Comparison of ENCODE assay signal across 8 mouse cellular contexts in genomic region chr15:12549919-12550305, GRCm38 (mm10).
DNase-seq lines count a peak whose midpoint lies in the region; ATAC-seq and TF ChIP-seq lines count a peak whose summit lies in the region.

No protein-coding gene starts in this region.

- no peak for TF ChIP-seq POLR2A in testis, adult 2 months (IDR thresholded peaks at IDR 0.05; ENCODE audit: control insufficient read depth, low read depth, low read length)

- peak overlapping the region; percentile 75 for H3K27ac ChIP-seq in embryonic facial prominence, embryonic 15.5 days (replicated peaks)
- H3K27ac ChIP-seq in heart, embryonic 15.5 days, result peak overlapping the region; percentile 56
- H3K27ac ChIP-seq in testis, adult 2 months (ENCODE audit: control insufficient read depth, insufficient read depth, low read depth, low read length), result peak overlapping the region; percentile 14; the same call in 1 of the 2 replicates

- intact Hi-C loops in left cerebral cortex, postnatal 25 days (cut with DNase I), result no loop called here

- no peaks in the 10 kb centered on the region for H3K9me3 ChIP-seq in embryonic facial prominence, embryonic 15.5 days (replicated peaks)
- H3K9me3 ChIP-seq in heart, embryonic 15.5 days (replicated peaks), result no peaks in the 10 kb centered on the region

- H3K36me3 ChIP-seq in embryonic facial prominence, embryonic 15.5 days, result no peaks in the 10 kb centered on the region
- no peaks in the 10 kb centered on the region for H3K36me3 ChIP-seq in heart, embryonic 15.5 days
- no peaks in the 10 kb centered on the region for H3K36me3 ChIP-seq in testis, adult 2 months (ENCODE audit: control insufficient read depth, insufficient read depth, low read length)

- no peak for TF ChIP-seq CTCF in testis, adult 2 months (IDR thresholded peaks at IDR 0.05; ENCODE audit: control insufficient read depth, insufficient read depth, insufficient replicate concordance, low read depth, low read length)

- H3K4me1 ChIP-seq in embryonic facial prominence, embryonic 15.5 days, result peaks cover 27% of the 10 kb centered on the region
- H3K4me1 ChIP-seq in heart, embryonic 15.5 days (replicated peaks), result peaks cover 38% of the 10 kb centered on the region
- H3K4me1 ChIP-seq in testis, adult 2 months (ENCODE audit: control insufficient read depth, insufficient read depth, low read length), result peaks cover 8% of the 10 kb centered on the region

- peak overlapping the region; percentile 55 for H3K4me3 ChIP-seq in embryonic facial prominence, embryonic 15.5 days (replicated peaks)
- H3K4me3 ChIP-seq in heart, embryonic 15.5 days, result peak overlapping the region; percentile 58
- H3K4me3 ChIP-seq in testis, adult 2 months (ENCODE audit: control insufficient read depth, low read depth, low read length), result peak overlapping the region; percentile 75

- DNase-seq in cerebellum, postnatal 10 days, result peak; percentile 8 to 25
- DNase-seq in cerebellum, adult 11 months, result no peak
- DNase-seq in kidney, postnatal 10 days, result peak; percentile 83
- DNase-seq in lung, postnatal 36 days, result peak; percentile 88
- no peak for DNase-seq in left cerebral cortex, postnatal 25 days (ENCODE audit: low spot score in 2 of 2)

- 2% methylated on average over 13 of the region's 13 CpGs for WGBS in embryonic facial prominence, embryonic 15.5 days
- under 1% methylated on average over 13 of the region's 13 CpGs for WGBS in heart, embryonic 15.5 days

- peak overlapping the region; percentile 45; the same call in 1 of the 2 replicates for H3K9ac ChIP-seq in embryonic facial prominence, embryonic 15.5 days
- peak overlapping the region; percentile 62 for H3K9ac ChIP-seq in heart, embryonic 15.5 days

- ATAC-seq in embryonic facial prominence, embryonic 15.5 days (ENCODE audit: insufficient number of reproducible peaks, low FRiP score, low TSS enrichment, low read depth), result peak; percentile 62; the same call in 1 of the 2 replicates
- ATAC-seq in heart, embryonic 15.5 days (replicated peaks; ENCODE audit: insufficient number of reproducible peaks, insufficient read depth, low FRiP score, low read depth), result peak; percentile 61

- H3K4me2 ChIP-seq in embryonic facial prominence, embryonic 15.5 days (replicated peaks), result peak overlapping the region; percentile 95
- H3K4me2 ChIP-seq in heart, embryonic 15.5 days, result peak overlapping the region; percentile 90

- H3K27me3 ChIP-seq in embryonic facial prominence, embryonic 15.5 days, result no peaks in the 10 kb centered on the region
- H3K27me3 ChIP-seq in heart, embryonic 15.5 days, result no peaks in the 10 kb centered on the region
- no peaks in the 10 kb centered on the region for H3K27me3 ChIP-seq in testis, adult 2 months (ENCODE audit: control insufficient read depth, insufficient read depth, low read length)

Comparison
In these comparisons a context has a peak if more than half of its experiments do, and no peak if none do; other contexts are left out.
1. DNase-seq: peak in cerebellum, postnatal 10 days (2 of 2), kidney, postnatal 10 days (single experiment) and lung, postnatal 36 days (single experiment); none in cerebellum, adult 11 months (single experiment) and left cerebral cortex, postnatal 25 days (0 of 2).
2. H3K27ac ChIP-seq: peak in every context shown above with its lines; median percentile 75 in embryonic facial prominence, embryonic 15.5 days; 56 in heart, embryonic 15.5 days; 14 in testis, adult 2 months.
3. Peak in every context shown above with its lines, with median percentiles within 50 percentile points of each other: H3K4me3 ChIP-seq.